In genomic region chr2:144541246-144541645, GRCm38 (mm10) we compare ENCODE assay signal across 12 mouse cellular contexts. TPM values are rescaled to one million over a fixed set of nuclear protein-coding genes. Genes with fewer than 3 reads are reported as not detected.
A peak's percentile ranks its signal among the peaks of the same experiment; 100 is the strongest.
DNase-seq lines count a peak whose midpoint lies in the region; ATAC-seq and TF ChIP-seq lines count a peak whose summit lies in the region.
"Had no signal": no experiment of that assay in that cellular context is flagged by ENCODE, and none has a peak within 500 bp of the region (broad histone marks: within the 10 kb centered on the region; RNA-seq: fewer than 3 reads in every experiment).

No protein-coding gene starts in this region.

- H3K4me3 ChIP-seq in intestine, postnatal 0 days (ENCODE audit: low read depth, low read length) = no peak overlapping the region
- H3K4me3 ChIP-seq in intestine, embryonic 15.5 days (replicated peaks) = no peak overlapping the region
- H3K4me3 ChIP-seq: embryonic facial prominence, embryonic 15.5 days; limb, embryonic 15.5 days had no signal

- TF ChIP-seq CTCF in intestine, postnatal 0 days (IDR thresholded peaks at IDR 0.05; ENCODE audit: low read depth) = peak; percentile 48

- no peak overlapping the region for H3K27ac ChIP-seq in intestine, postnatal 0 days (ENCODE audit: low read depth, low read length)
- no peak overlapping the region for H3K27ac ChIP-seq in intestine, embryonic 15.5 days
- H3K27ac ChIP-seq: embryonic facial prominence, embryonic 15.5 days; limb, embryonic 15.5 days had no signal

- peak; percentile 22 for DNase-seq in thymus, postnatal 0 days (ENCODE audit: low spot score)
- no peak for DNase-seq in thymus, postnatal 10 days (ENCODE audit: low spot score in 2 of 2)
- peak; percentile 19 for DNase-seq in c-Kit-positive CD71-positive TER-119-negative erythroid progenitor cells, embryonic 14.5 days (ENCODE audit: low read depth)
- peak; percentile 9 for DNase-seq in retina, postnatal 1 day
- DNase-seq: cerebellum, adult 8-10 months; kidney, postnatal 25 days had no signal

- H3K4me2 ChIP-seq in intestine, postnatal 0 days (replicated peaks; ENCODE audit: low read depth) = no peak overlapping the region
- H3K4me2 ChIP-seq in intestine, embryonic 15.5 days (replicated peaks) = no peak overlapping the region
- H3K4me2 ChIP-seq: embryonic facial prominence, embryonic 15.5 days; limb, embryonic 15.5 days had no signal

- H3K4me1 ChIP-seq in intestine, postnatal 0 days (replicated peaks; ENCODE audit: control insufficient read depth, insufficient read depth, low read length) = no peaks in the 10 kb centered on the region
- no peaks in the 10 kb centered on the region for H3K4me1 ChIP-seq in intestine, embryonic 15.5 days (replicated peaks)
- H3K4me1 ChIP-seq: embryonic facial prominence, embryonic 15.5 days; limb, embryonic 15.5 days had no signal

- H3K36me3 ChIP-seq in intestine, postnatal 0 days (ENCODE audit: control insufficient read depth, insufficient read depth) = peaks cover 52% of the 10 kb centered on the region
- H3K36me3 ChIP-seq in intestine, embryonic 15.5 days = peaks cover 20% of the 10 kb centered on the region

- H3K9me3 ChIP-seq in intestine, postnatal 0 days (ENCODE audit: control insufficient read depth) = no peaks in the 10 kb centered on the region
- H3K9me3 ChIP-seq in intestine, embryonic 15.5 days = no peaks in the 10 kb centered on the region
- H3K9me3 ChIP-seq: embryonic facial prominence, embryonic 15.5 days; limb, embryonic 15.5 days had no signal

- no peak overlapping the region for H3K9ac ChIP-seq in intestine, postnatal 0 days (ENCODE audit: low read depth, low read length)
- no peak overlapping the region for H3K9ac ChIP-seq in intestine, embryonic 15.5 days
- H3K9ac ChIP-seq: embryonic facial prominence, embryonic 15.5 days; limb, embryonic 15.5 days had no signal

- H3K27me3 ChIP-seq in intestine, postnatal 0 days (replicated peaks; ENCODE audit: control insufficient read depth, insufficient read depth, low read length) = no peaks in the 10 kb centered on the region
- H3K27me3 ChIP-seq in intestine, embryonic 15.5 days (replicated peaks) = no peaks in the 10 kb centered on the region
- H3K27me3 ChIP-seq: embryonic facial prominence, embryonic 15.5 days; limb, embryonic 15.5 days had no signal

- no peak for ATAC-seq in intestine, postnatal 0 days
- no peak for ATAC-seq in intestine, embryonic 15.5 days
- ATAC-seq in megakaryocyte, adult 5-6 weeks (ENCODE audit: poor library complexity, severe bottlenecking) = no peak
- no peak for ATAC-seq in inflammation-experienced regulatory T-cells, adult 6 months

- WGBS in intestine, postnatal 0 days = 90% methylated on average over 4 of the region's 4 CpGs
- 86% methylated on average over 4 of the region's 4 CpGs for WGBS in intestine, embryonic 15.5 days

RNA-seq across cellular contexts. Expression of gene Rbbp9, which starts 9.4 kb away (rescaled TPM):
- 17.6 and 18.3 TPM in 2 replicates for polyA plus RNA-seq in intestine, postnatal 0 days (2015; fragmentation: Nextera tagmentation; extraction: Ambion mirVana)
- polyA plus RNA-seq in intestine, embryonic 15.5 days (2015; fragmentation: Nextera tagmentation; extraction: Ambion mirVana) = 49.0 and 49.1 TPM in 2 replicates
- polyA plus RNA-seq in thymus, postnatal 0 days (2015; fragmentation: Nextera tagmentation; extraction: Ambion mirVana) = 18.6 and 21.0 TPM in 2 replicates
- total RNA-seq in megakaryocyte, adult 5-6 weeks (2015) = 7.6 and 10.9 TPM in 2 replicates
- 4.5 and 8.0 TPM in 2 replicates for total RNA-seq in megakaryocyte, adult 5-6 weeks (2017)
- polyA plus RNA-seq in inflammation-experienced regulatory T-cells, adult 6 months (2017; shearing (Covaris generic)) = 10 to 100 TPM in 2 of 3 experiments, 1 to 10 TPM in 1; 6.4 to 12.6 (median 11.0) TPM

RNA-seq across cellular contexts. Expression of gene Polr3f, which starts 13.7 kb away (rescaled TPM):
- polyA plus RNA-seq in intestine, postnatal 0 days (2015; fragmentation: Nextera tagmentation; extraction: Ambion mirVana) = 6.7 and 8.1 TPM in 2 replicates
- polyA plus RNA-seq in intestine, embryonic 15.5 days (2015; fragmentation: Nextera tagmentation; extraction: Ambion mirVana) = 19.1 and 20.8 TPM in 2 replicates
- polyA plus RNA-seq in thymus, postnatal 0 days (2015; fragmentation: Nextera tagmentation; extraction: Ambion mirVana) = 19.0 and 21.5 TPM in 2 replicates
- 8.2 and 11.4 TPM in 2 replicates for total RNA-seq in megakaryocyte, adult 5-6 weeks (2015)
- 19.5 and 20.5 TPM in 2 replicates for total RNA-seq in megakaryocyte, adult 5-6 weeks (2017)
- 10 to 100 TPM; 21.3 to 36.9 (median 25.8) TPM for polyA plus RNA-seq in inflammation-experienced regulatory T-cells, adult 6 months (2017; shearing (Covaris generic))

RNA-seq across cellular contexts. Expression of gene Dzank1, which starts 14.0 kb away (rescaled TPM):
- polyA plus RNA-seq in intestine, postnatal 0 days (2015; fragmentation: Nextera tagmentation; extraction: Ambion mirVana) = 0.30 and 0.47 TPM in 2 replicates
- polyA plus RNA-seq in intestine, embryonic 15.5 days (2015; fragmentation: Nextera tagmentation; extraction: Ambion mirVana) = 1.5 and 1.7 TPM in 2 replicates
- 0.25 and 0.63 TPM in 2 replicates for polyA plus RNA-seq in thymus, postnatal 0 days (2015; fragmentation: Nextera tagmentation; extraction: Ambion mirVana)
- total RNA-seq in megakaryocyte, adult 5-6 weeks (2015) = 0.09 TPM in 1 of 2 replicates, not detected in the other
- total RNA-seq in megakaryocyte, adult 5-6 weeks (2017) = not detected in 2 replicates
- polyA plus RNA-seq in inflammation-experienced regulatory T-cells, adult 6 months (2017; shearing (Covaris generic)) = 1 to 10 TPM in 1 of 3 experiments, under 1 TPM in 1, not detected in 1; 0.08 to 1.0 TPM

RNA-seq across cellular contexts. Expression of gene Sec23b, which starts 14.8 kb away (rescaled TPM):
- 69.1 and 72.4 TPM in 2 replicates for polyA plus RNA-seq in intestine, postnatal 0 days (2015; fragmentation: Nextera tagmentation; extraction: Ambion mirVana)
- polyA plus RNA-seq in intestine, embryonic 15.5 days (2015; fragmentation: Nextera tagmentation; extraction: Ambion mirVana) = 100 and 101 TPM in 2 replicates
- 84.7 and 96.1 TPM in 2 replicates for polyA plus RNA-seq in thymus, postnatal 0 days (2015; fragmentation: Nextera tagmentation; extraction: Ambion mirVana)
- total RNA-seq in megakaryocyte, adult 5-6 weeks (2015) = 26.6 and 36.8 TPM in 2 replicates
- total RNA-seq in megakaryocyte, adult 5-6 weeks (2017) = 79.4 and 84.4 TPM in 2 replicates
- polyA plus RNA-seq in inflammation-experienced regulatory T-cells, adult 6 months (2017; shearing (Covaris generic)) = 100 to 1,000 TPM in 1 of 3 experiments, 10 to 100 TPM in 2; 77.6 to 101 (median 88.4) TPM

RNA-seq across cellular contexts. Expression of gene Smim26, which starts 52.6 kb away (rescaled TPM):
- polyA plus RNA-seq in intestine, postnatal 0 days (2015; fragmentation: Nextera tagmentation; extraction: Ambion mirVana) = 48.0 and 51.8 TPM in 2 replicates
- 40.0 and 51.6 TPM in 2 replicates for polyA plus RNA-seq in intestine, embryonic 15.5 days (2015; fragmentation: Nextera tagmentation; extraction: Ambion mirVana)
- 60.4 and 67.0 TPM in 2 replicates for polyA plus RNA-seq in thymus, postnatal 0 days (2015; fragmentation: Nextera tagmentation; extraction: Ambion mirVana)
- 15.2 and 17.4 TPM in 2 replicates for total RNA-seq in megakaryocyte, adult 5-6 weeks (2015)
- 1.8 and 19.5 TPM in 2 replicates for total RNA-seq in megakaryocyte, adult 5-6 weeks (2017)
- polyA plus RNA-seq in inflammation-experienced regulatory T-cells, adult 6 months (2017; shearing (Covaris generic)) = 10 to 100 TPM; 23.4 to 29.0 (median 24.8) TPM

Comparison
In these comparisons a context has a peak if more than half of its experiments do, and no peak if none do; other contexts are left out.
1. DNase-seq: peak in thymus, postnatal 0 days (single experiment), c-Kit-positive CD71-positive TER-119-negative erythroid progenitor cells, embryonic 14.5 days (single experiment) and retina, postnatal 1 day (single experiment); none in thymus, postnatal 10 days (0 of 2).